Mouse (Mus musculus): ENCODE measurements around the gene Slc22a8. TPM values are rescaled to one million over a fixed set of nuclear protein-coding genes. Genes with fewer than 3 reads are reported as not detected.
A peak's percentile ranks its signal among the peaks of the same experiment; 100 is the strongest.

Slc22a8 gene
- 15.7 and 18.5 TPM in 2 replicates for total RNA-seq (2014; rRNA removed)
- polyA plus RNA-seq (2015; fragmentation: Nextera tagmentation; extraction: Ambion mirVana): 18.2 and 19.9 TPM in 2 replicates

- no peak for ATAC-seq
- no peaks in the 10 kb centered on the region for H3K9me3 ChIP-seq (ENCODE audit: low read length)
- H3K4me1 ChIP-seq (ENCODE audit: insufficient read depth, low read length): no peaks in the 10 kb centered on the region
- H3K9ac ChIP-seq (replicated peaks; ENCODE audit: low read length): no peak within 1 kb of the TSS
- H3K4me2 ChIP-seq (ENCODE audit: low read depth, low read length): peak within 1 kb of the TSS; percentile 11; the same call in 1 of the 2 replicates
- TF ChIP-seq CTCF (IDR thresholded peaks at IDR 0.05; ENCODE audit: low read depth): no peak
- H3K27ac ChIP-seq: 0 out of 2 replicates have a peak within 1 kb of the TSS, but pooled peaks have one; percentile 32
- H3K27me3 ChIP-seq (ENCODE audit: insufficient read depth, low read length): no peaks in the 10 kb centered on the region
- H3K4me3 ChIP-seq (ENCODE audit: low read length): no peak within 1 kb of the TSS
- WGBS: 56% methylated on average over 8 of the region's 8 CpGs
- no peaks in the 10 kb centered on the region for H3K36me3 ChIP-seq (ENCODE audit: insufficient read depth, low read length)
- no peak for DNase-seq (ENCODE audit: low spot score)
These were observed at the start of gene Slc22a8 for GRCm38 (mm10) chr19:8590954-8591353. TSS of gene Slc22a8 (plus strand) at chr19:8591254.

GRCm38 (mm10) chr19:8558897-8559296 is 32.2 kb upstream of the Slc22a8 start:
- Histone ChIP-seq H3K27me3 (ENCODE audit: insufficient read depth, low read length) (no peaks in the 10 kb centered on the region), H3K4me2 (ENCODE audit: low read depth, low read length) (no peak overlapping the region), H3K9ac (replicated peaks; ENCODE audit: low read length) (no peak overlapping the region), H3K4me3 (ENCODE audit: low read length) (no peak overlapping the region), H3K9me3 (ENCODE audit: low read length) (no peaks in the 10 kb centered on the region), H3K36me3 (ENCODE audit: insufficient read depth, low read length) (no peaks in the 10 kb centered on the region), H3K27ac (no peak overlapping the region), H3K4me1 (ENCODE audit: insufficient read depth, low read length) (no peaks in the 10 kb centered on the region)
- ATAC-seq (no peak), DNase-seq (ENCODE audit: low spot score) (no peak)
- 84% methylated on average over 2 of the region's 2 CpGs for WGBS
- TF ChIP-seq CTCF (IDR thresholded peaks at IDR 0.05; ENCODE audit: low read depth): no peak

GRCm38 (mm10) chr19:8564021-8564420 is 27.0 kb upstream of the Slc22a8 start:
- H3K9me3 ChIP-seq (ENCODE audit: low read length): no peaks in the 10 kb centered on the region
- H3K4me2 ChIP-seq (ENCODE audit: low read depth, low read length): no peak overlapping the region
- no peak for TF ChIP-seq CTCF (IDR thresholded peaks at IDR 0.05; ENCODE audit: low read depth)
- H3K36me3 ChIP-seq (ENCODE audit: insufficient read depth, low read length): no peaks in the 10 kb centered on the region
- ATAC-seq (no peak), DNase-seq (ENCODE audit: low spot score) (no peak)
- H3K4me3 ChIP-seq (ENCODE audit: low read length): no peak overlapping the region
- H3K4me1 ChIP-seq (ENCODE audit: insufficient read depth, low read length): no peaks in the 10 kb centered on the region
- no peak overlapping the region for H3K9ac ChIP-seq (replicated peaks; ENCODE audit: low read length)
- H3K27me3 ChIP-seq (ENCODE audit: insufficient read depth, low read length): no peaks in the 10 kb centered on the region
- no peak overlapping the region for H3K27ac ChIP-seq
- WGBS: 61% methylated on average over 2 of the region's 2 CpGs

GRCm38 (mm10) chr19:8564469-8564868 is 26.6 kb upstream of the Slc22a8 start:
- no peak overlapping the region for H3K4me3 ChIP-seq (ENCODE audit: low read length)
- no peak overlapping the region for H3K27ac ChIP-seq
- no peak overlapping the region for H3K9ac ChIP-seq (replicated peaks; ENCODE audit: low read length)
- no peak for TF ChIP-seq CTCF (IDR thresholded peaks at IDR 0.05; ENCODE audit: low read depth)
- no peak for ATAC-seq
- WGBS: 84% methylated on average over 3 of the region's 3 CpGs
- H3K27me3 ChIP-seq (ENCODE audit: insufficient read depth, low read length): no peaks in the 10 kb centered on the region
- H3K4me2 ChIP-seq (ENCODE audit: low read depth, low read length): no peak overlapping the region
- no peak for DNase-seq (ENCODE audit: low spot score)
- H3K36me3 ChIP-seq (ENCODE audit: insufficient read depth, low read length): no peaks in the 10 kb centered on the region
- H3K4me1 ChIP-seq (ENCODE audit: insufficient read depth, low read length): no peaks in the 10 kb centered on the region
- no peaks in the 10 kb centered on the region for H3K9me3 ChIP-seq (ENCODE audit: low read length)

- Histone ChIP-seq H3K9me3 (ENCODE audit: low read length) (no peaks in the 10 kb centered on the region), H3K4me3 (ENCODE audit: low read length) (no peak overlapping the region), H3K36me3 (ENCODE audit: insufficient read depth, low read length) (no peaks in the 10 kb centered on the region), H3K4me1 (ENCODE audit: insufficient read depth, low read length) (no peaks in the 10 kb centered on the region), H3K27me3 (ENCODE audit: insufficient read depth, low read length) (no peaks in the 10 kb centered on the region), H3K4me2 (ENCODE audit: low read depth, low read length) (no peak overlapping the region), H3K27ac (no peak overlapping the region), H3K9ac (replicated peaks; ENCODE audit: low read length) (no peak overlapping the region)
- no peak for DNase-seq (ENCODE audit: low spot score)
- 68% methylated on average over 2 of the region's 2 CpGs for WGBS
- ATAC-seq: no peak
- TF ChIP-seq CTCF (IDR thresholded peaks at IDR 0.05; ENCODE audit: low read depth): no peak
These were observed 25.8 kb upstream of the Slc22a8 start for GRCm38 (mm10) chr19:8565262-8565661.

GRCm38 (mm10) chr19:8565985-8566384 is 25.1 kb upstream of the Slc22a8 start:
- Histone ChIP-seq H3K9ac (replicated peaks; ENCODE audit: low read length) (no peak overlapping the region), H3K4me2 (ENCODE audit: low read depth, low read length) (no peak overlapping the region), H3K27me3 (ENCODE audit: insufficient read depth, low read length) (no peaks in the 10 kb centered on the region), H3K27ac (no peak overlapping the region), H3K36me3 (ENCODE audit: insufficient read depth, low read length) (no peaks in the 10 kb centered on the region), H3K4me1 (ENCODE audit: insufficient read depth, low read length) (no peaks in the 10 kb centered on the region), H3K9me3 (ENCODE audit: low read length) (no peaks in the 10 kb centered on the region), H3K4me3 (ENCODE audit: low read length) (no peak overlapping the region)
- DNase-seq (ENCODE audit: low spot score) (peak; percentile 48), ATAC-seq (peak; percentile 71)
- 29% methylated on average over 4 of the region's 4 CpGs for WGBS
- TF ChIP-seq CTCF (IDR thresholded peaks at IDR 0.05; ENCODE audit: low read depth): no peak

- Histone ChIP-seq H3K36me3 (ENCODE audit: insufficient read depth, low read length) (no peaks in the 10 kb centered on the region), H3K9ac (replicated peaks; ENCODE audit: low read length) (no peak overlapping the region), H3K27ac (no peak overlapping the region), H3K9me3 (ENCODE audit: low read length) (no peaks in the 10 kb centered on the region), H3K27me3 (ENCODE audit: insufficient read depth, low read length) (no peaks in the 10 kb centered on the region), H3K4me1 (ENCODE audit: insufficient read depth, low read length) (no peaks in the 10 kb centered on the region), H3K4me3 (ENCODE audit: low read length) (no peak overlapping the region), H3K4me2 (ENCODE audit: low read depth, low read length) (no peak overlapping the region)
- ATAC-seq (peak; percentile 50), DNase-seq (ENCODE audit: low spot score) (peak; percentile 82)
- TF ChIP-seq CTCF (IDR thresholded peaks at IDR 0.05; ENCODE audit: low read depth): peak; percentile 75
- 54% methylated on average over 13 of the region's 13 CpGs for WGBS
These were observed 23.8 kb upstream of the Slc22a8 start for GRCm38 (mm10) chr19:8567104-8567880.
